Mouse (Mus musculus) spleen, adult 2 months (tissue): Measurements from ENCODE around the gene Igf2bp3. TPM values are rescaled to one million over a fixed set of nuclear protein-coding genes. Genes with fewer than 3 reads are reported as not detected.
A peak's percentile ranks its signal among the peaks of the same experiment; 100 is the strongest.

Source experiments
- DNase-seq, 2 experiments: peaks; one replicate each; pipeline versions ENCODE4 v3.0.0 to v3.0.0-alpha.2; 2012 to 2021; ENCODE audit warnings: low spot score in 2 of 2, low read depth in 1 of 2
- H3K27ac ChIP-seq: fragments of 200-500 bp; 2 replicates; pipeline ENCODE4 v1.5.1; 2012; ENCODE audit warnings: low read length, inconsistent platforms; ENCODE audit not compliant: insufficient read depth
- H3K27me3 ChIP-seq: fragments of 200-500 bp; 2 replicates; pipeline ENCODE4 v1.6.1; 2012; ENCODE audit warnings: mild to moderate bottlenecking, moderate library complexity, low read length, inconsistent platforms; ENCODE audit not compliant: control insufficient read depth, insufficient read depth
- H3K36me3 ChIP-seq: fragments of 200-500 bp; 2 replicates; pipeline ENCODE4 v1.6.1; 2012; ENCODE audit warnings: mild to moderate bottlenecking, low read length, inconsistent platforms; ENCODE audit not compliant: control insufficient read depth, insufficient read depth
- H3K4me1 ChIP-seq: fragments of 200-500 bp; 2 replicates; pipeline ENCODE4 v1.6.1; 2011; ENCODE audit warnings: inconsistent platforms; ENCODE audit not compliant: control insufficient read depth, insufficient read depth, insufficient read length
- H3K4me3 ChIP-seq: fragments of 200-500 bp; 2 replicates; pipeline ENCODE4 v1.5.1; 2011; ENCODE audit warnings: mild to moderate bottlenecking, inconsistent platforms; ENCODE audit not compliant: insufficient read depth, insufficient read length; ENCODE audit errors: extremely low read depth
- CTCF ChIP-seq: fragments of 200-500 bp; IDR thresholded peaks from 2 replicates; pipeline ENCODE4 v1.5.1; 2011; ENCODE audit warnings: mild to moderate bottlenecking, inconsistent platforms; ENCODE audit not compliant: insufficient read depth, insufficient read length, insufficient replicate concordance; ENCODE audit errors: extremely low read depth
- POLR2A ChIP-seq: fragments of 200-500 bp; IDR thresholded peaks from 2 replicates; pipeline ENCODE4 v1.6.1; 2011; ENCODE audit warnings: low read depth, low read length, inconsistent platforms
- WGBS: fragments of 180-500 bp; shearing (Covaris S2); methylation state at CpG from one replicate; pipeline ENCODE4 v1.1.7; 2018; 5-methylcytosine and 5-hydroxymethylcytosine counted together
- polyA plus RNA-seq: library from polyadenylated mRNA; depleted of rRNA; stranded (reverse); fragments of >200 nt; gene quantifications from 2 replicates; pipeline ENCODE4 v1.2.3, GENCODE M21; 2012

The Igf2bp3 gene
- polyA plus RNA-seq, 1 experiment, result 0.08 TPM

GRCm38 (mm10) chr6:49218275-49218802, 3.6 kb upstream of the Igf2bp3 start:
- Histone ChIP-seq H3K4me1 (peaks cover 17% of the 10 kb centered on the region), H3K36me3 (no peaks in the 10 kb centered on the region), H3K4me3 (peak overlapping the region; percentile 59; the same call in 1 of the 2 replicates), H3K27me3 (peaks cover 45% of the 10 kb centered on the region), H3K27ac (no peak overlapping the region)
- TF ChIP-seq POLR2A (no peak), CTCF (no peak)
- WGBS, result under 1% methylated on average over 31 of the region's 31 CpGs
- no peak for DNase-seq

DNA sequence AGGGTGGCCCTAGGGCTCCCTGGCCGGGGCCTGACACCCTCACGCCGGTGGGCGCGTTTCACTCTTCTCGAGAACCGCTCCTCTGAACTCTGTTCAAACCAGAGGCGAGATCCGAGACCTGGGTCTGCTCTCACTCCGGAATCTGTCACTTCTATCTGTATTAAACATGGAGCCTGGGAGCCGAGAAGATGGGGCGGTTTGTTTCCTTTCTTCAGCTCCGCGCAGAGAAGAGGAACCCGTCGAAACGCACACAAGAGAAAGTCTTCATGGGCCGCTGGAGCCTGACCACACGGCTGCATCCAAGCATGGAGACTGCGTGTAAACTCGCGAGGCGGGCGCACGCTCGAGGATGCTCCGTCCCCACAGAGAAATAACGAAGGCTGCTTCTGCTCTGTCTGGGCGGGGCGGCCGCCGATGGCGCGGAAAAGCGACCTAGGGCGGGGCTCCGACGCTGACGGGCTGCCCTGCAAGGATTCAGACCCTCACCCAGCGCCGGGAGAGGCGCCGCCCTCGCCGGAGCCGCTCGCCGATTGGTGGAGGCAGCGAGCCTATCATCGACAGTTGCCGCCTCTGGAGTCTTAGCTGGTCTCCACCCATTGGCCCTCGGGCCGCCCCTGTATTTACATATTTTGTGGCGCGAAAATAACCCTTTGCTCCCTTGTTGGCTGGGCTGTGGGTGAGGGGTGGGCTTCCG, 3.0 kb upstream of the Igf2bp3 start:
- Histone ChIP-seq H3K27ac (no peak overlapping the region), H3K36me3 (no peaks in the 10 kb centered on the region), H3K4me3 (peak overlapping the region; percentile 59), H3K4me1 (peaks cover 17% of the 10 kb centered on the region), H3K27me3 (peaks cover 45% of the 10 kb centered on the region)
- TF ChIP-seq CTCF (no peak), POLR2A (no peak)
- WGBS, result under 1% methylated on average over 56 of the region's 56 CpGs
- DNase-seq, result peak; percentile 65 to 71

DNA sequence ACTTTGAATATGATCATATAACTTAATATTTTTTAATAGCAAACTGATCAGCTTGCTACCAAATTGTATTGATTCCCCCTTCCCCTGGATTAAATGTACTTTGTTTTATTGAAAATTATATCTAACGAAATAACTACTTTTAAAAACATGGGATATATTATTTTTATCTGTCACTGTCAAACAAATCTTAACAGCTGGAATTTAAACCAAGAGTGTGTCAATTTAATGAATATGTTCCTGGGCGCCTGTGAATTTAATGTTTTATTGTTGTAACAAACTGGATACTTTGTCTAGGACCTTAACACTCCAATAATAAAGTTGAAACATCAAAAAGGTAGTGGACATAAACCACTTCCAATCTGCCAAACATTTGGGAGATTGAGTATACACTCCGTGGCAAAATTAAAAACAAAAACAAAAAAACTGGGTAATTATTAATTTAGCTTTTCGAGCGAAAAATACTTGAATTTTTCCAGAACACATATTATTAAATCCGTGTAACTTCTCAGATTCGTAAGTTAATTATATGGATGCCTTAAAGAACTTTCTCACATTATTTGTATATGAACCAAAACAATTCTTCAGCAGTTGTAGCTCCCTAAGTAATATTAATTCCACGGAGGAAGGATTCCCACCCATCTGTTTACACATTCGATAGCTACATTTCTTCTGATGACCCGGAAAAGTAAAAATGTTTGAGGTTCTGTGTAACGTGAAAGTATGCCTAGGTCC, 2.2 kb upstream of the Igf2bp3 start:
- Histone ChIP-seq H3K4me1 (peaks cover 17% of the 10 kb centered on the region), H3K36me3 (no peaks in the 10 kb centered on the region), H3K4me3 (peak overlapping the region; percentile 59; the same call in 1 of the 2 replicates), H3K27me3 (peaks cover 47% of the 10 kb centered on the region), H3K27ac (no peak overlapping the region)
- no peak for DNase-seq
- WGBS, result 22% methylated on average over 11 of the region's 11 CpGs
- no peak for TF ChIP-seq CTCF
- no peak for TF ChIP-seq POLR2A

DNA sequence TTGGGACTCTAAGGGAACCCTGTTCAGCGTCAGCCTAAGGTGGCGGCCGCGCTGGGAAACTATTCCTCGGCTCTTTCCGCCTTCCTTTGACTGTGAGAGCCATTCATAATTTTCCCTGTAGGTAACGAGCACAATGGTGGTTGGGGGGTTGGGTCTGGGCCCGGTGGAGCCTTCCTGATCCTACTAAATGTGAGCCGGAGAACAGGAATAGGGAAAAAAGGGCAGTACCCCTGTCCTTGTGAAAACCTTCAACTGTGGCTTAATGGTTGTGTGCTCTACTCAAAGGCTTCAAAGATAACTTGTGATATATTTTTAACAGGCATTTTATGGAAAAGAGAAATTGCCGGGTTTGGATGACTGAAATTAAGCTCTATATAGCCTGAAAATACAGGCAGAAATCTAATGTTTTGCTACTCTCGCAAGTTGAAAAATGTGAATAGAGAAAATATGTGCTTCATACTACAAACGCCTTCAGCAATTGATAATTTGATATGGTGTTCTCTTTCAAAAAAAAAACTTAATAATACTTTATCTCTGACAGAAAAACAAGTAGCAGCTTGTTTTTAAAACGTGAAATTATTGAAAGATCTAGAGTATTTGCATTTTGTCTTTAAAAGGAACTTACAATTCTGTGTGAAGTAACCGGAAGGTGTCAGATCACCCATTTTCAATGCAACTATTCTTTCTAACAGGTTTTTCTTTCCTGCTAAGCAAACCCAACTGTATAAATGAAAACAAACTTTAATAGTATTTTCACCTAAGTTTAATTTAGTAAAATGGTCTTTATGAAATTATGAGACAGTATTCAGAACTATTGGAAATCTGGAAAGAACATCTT, 1.2 kb upstream of the Igf2bp3 start:
- Histone ChIP-seq H3K27ac (no peak overlapping the region), H3K4me1 (peaks cover 17% of the 10 kb centered on the region), H3K4me3 (peak overlapping the region; percentile 52), H3K27me3 (peaks cover 46% of the 10 kb centered on the region), H3K36me3 (no peaks in the 10 kb centered on the region)
- DNase-seq, result no peak
- 11% methylated on average over 14 of the region's 14 CpGs for WGBS
- TF ChIP-seq POLR2A, result no peak
- TF ChIP-seq CTCF, result no peak

DNA sequence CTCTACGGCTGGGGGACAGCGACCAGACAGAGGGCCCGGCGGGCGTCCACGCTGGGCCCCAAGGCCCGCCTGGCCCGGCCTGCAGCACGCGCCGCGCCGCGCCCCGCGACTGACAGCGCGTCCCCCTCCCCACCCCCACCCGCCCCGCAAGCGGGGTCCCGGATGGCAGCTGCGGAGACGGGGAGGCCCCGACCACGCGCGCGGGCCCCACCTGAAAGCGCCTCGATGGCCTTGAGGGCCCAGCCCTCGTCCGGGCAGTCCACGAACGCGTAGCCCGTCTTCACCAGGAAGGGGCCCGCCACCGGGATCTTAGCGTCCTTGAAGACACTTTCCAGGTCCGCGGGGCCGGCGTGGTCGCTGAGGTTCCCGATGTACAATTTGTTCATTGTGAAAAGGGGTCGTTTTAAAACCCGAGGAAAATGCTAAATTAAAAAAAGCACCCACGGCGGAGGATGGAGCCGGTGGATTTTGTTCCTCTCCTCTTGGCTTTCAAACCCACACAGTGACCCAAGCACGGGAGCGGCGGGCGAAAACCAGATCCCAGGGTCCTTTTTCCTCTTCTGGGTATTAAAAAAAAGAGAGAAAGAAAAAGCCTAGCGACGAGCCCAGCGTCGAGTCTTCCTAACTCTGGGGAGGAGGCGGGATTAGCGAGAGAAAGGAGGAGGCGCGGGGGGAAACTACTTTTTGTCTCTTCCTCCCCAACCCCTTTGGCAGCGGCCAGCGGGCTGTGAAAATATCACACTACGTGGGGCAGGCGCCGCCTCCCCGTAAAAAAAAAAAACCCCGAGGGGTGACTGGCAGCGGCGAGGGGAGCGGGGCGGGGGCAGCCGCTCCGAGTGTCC, 450 bp downstream of the Igf2bp3 start:
- no peak for TF ChIP-seq CTCF
- no peak for TF ChIP-seq POLR2A
- H3K36me3 ChIP-seq, result no peaks in the 10 kb centered on the region
- DNase-seq, result peak in 1 of 2 experiments; percentile 24
- WGBS, result 2% methylated on average over 76 of the region's 76 CpGs
- peaks cover 41% of the 10 kb centered on the region for H3K27me3 ChIP-seq
- H3K27ac ChIP-seq, result no peak overlapping the region; the same call in 1 of the 2 replicates
- H3K4me3 ChIP-seq, result peak overlapping the region; percentile 52
- H3K4me1 ChIP-seq, result peaks cover 17% of the 10 kb centered on the region
